Mouse (Mus musculus): ENCODE measurements around the gene Sv2b.

The Sv2b gene

DNA sequence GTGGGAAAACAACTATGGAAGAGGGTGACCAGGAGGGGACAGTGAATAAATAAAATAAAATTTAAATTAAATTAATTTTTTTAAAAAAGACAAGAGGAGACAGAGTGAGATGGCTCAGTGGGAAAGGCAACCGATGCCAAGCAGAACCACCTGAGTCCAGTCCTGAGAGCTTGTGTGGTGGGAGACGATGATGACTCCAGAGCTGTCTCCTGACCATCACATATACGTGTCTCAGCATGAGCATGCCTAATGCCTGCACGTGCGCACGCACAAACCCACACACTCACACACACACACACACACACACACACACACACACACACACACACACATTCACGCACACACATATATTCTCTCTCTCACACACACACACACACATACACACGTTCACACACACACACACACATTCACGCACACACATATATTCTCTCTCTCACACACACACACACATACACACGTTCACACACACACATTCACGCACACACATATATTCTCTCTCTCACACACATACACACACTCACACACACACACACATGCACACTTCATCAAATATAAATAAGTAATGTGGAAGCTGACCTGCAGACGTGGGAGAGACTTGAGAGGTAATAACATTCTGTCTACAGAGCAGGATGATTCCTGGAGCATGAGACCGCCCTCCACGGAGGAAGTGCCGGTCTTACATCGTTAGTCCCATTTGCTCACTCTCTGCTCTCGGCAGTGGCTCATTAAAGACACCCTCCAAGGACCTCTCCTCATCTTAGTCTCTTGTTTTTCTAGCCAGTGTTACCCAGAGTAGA is 206.3 kb downstream of the Sv2b start:
- DNase-seq (ENCODE audit: low read depth, low spot score), result no peak

DNA sequence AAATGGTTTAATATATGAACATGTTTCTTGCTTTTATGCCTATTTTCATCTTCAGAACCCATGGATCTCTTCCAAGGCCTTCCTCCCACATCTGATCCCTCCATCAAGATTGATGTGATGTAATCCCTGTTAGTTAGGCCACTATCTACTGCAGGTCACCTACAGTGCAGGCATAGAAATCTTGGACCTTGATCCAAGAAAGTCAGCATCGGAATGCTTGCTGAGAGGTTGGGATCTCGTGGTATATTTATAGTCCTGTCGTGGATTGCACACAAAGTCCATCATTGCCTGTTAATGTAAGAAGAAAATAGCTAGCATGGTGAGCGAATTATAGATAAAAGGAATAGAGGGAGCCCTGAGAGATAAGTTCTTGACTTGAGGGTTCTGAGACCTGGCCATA is 223.6 kb downstream of the Sv2b start:
- no peak for DNase-seq (ENCODE audit: low read depth, low spot score)

DNA sequence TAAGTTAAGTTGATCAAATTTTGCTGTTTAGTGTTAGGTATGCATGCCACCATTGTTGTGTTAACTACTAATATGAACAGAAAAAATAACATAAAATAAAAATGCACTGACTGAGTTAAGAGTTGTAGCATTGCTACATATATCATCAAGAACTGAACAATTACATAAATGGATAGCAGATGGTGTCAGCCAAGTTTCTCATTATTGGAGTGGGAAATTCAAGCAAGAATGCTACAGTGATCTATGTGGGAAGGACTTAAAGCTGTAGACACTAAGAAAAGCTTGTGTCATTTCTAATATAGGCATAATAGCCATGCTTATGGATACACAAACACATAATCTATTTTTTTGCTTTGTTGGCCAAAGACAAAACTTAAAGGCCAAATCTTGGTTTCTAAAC is 228.9 kb downstream of the Sv2b start:
- DNase-seq (ENCODE audit: low read depth, low spot score), result peak; percentile 6

DNA sequence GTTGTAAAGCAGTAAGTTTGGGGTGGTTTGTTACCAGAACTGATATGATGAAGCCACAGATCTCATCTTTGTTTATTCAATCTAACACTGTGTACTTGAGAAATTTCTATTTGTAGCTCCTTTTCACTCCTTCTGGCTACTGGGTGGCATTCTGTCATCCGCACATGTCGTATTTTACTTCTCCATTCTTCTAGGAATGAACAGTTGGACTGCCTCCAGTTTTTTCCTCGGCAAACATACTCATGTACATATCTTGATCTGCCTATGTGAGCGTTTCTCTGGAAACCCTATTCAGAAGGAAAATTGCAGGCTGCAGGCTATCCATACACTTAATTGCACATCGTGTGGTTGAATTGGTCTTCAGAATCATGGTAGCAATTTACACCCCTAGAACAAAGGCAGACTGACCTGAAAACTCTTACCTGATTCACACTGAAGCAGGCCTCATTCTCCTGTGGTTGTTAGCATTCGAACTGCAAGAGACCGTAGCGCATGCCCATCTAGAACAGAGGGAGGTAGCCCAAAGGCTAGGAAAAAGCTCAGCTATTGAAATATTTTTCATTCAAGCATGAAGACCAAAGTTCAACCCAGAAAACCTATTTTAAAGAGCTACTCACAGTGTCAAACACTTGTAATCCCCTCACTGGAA is 231.4 kb downstream of the Sv2b start:
- no peak for DNase-seq (ENCODE audit: low read depth, low spot score)
